Mouse (Mus musculus) liver, postnatal 0 days (tissue): ENCODE measurements around the gene Mt3.

Source experiments
- CTCF ChIP-seq: sonication (generic); IDR thresholded peaks from 2 replicates; pipeline ENCODE4 v1.5.1; 2016; ENCODE audit warnings: antibody characterized with exemption, low read depth
- EP300 ChIP-seq: IDR thresholded peaks from 2 replicates; pipeline ENCODE4 v1.6.1; 2016; ENCODE audit warnings: antibody characterized with exemption, low read depth, mild to moderate bottlenecking

DNA sequence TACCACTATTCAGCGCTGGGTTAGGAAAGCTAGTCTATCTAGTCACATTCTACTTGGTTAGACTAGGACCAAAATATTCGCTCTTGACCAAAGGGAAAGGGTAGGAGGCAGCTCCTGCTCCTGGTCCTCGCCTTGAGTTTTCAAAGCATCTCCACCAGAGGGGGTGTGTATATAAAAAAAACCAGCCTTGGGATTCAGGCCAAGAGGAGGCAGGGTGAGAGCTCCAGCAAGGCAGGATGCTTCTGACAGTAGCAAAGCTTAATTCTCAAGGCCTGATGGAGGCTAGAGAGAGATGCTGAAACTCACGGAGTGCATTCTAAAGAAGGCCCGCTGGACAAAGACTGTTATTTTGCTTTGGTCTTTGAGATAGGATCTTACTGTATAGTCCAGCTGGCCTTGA is 48.3 kb upstream of the Mt3 start:
- TF ChIP-seq EP300 (no peak), CTCF (no peak; the same call in 1 of the 2 replicates)
